Mouse (Mus musculus) lung, adult 2 months (tissue): ENCODE results near the gene Ier2. TPM values are rescaled to one million over a fixed set of nuclear protein-coding genes. Genes with fewer than 3 reads are reported as not detected.
"Not testable (repeated sequence)": the region's sequence is repeated elsewhere in the genome, so short reads cannot be mapped to it uniquely, and the experiment has no call there.

Experiments used
- DNase-seq: peaks from one replicate; pipeline ENCODE4 v3.0.0; 2022
- H3K4me1 ChIP-seq: fragments of 200-500 bp; 2 replicates; pipeline ENCODE4 v1.6.1; 2011; ENCODE audit warnings: low read length; ENCODE audit not compliant: control insufficient read depth, insufficient read depth
- H3K4me3 ChIP-seq: fragments of 200-500 bp; replicated peaks from 2 replicates; pipeline ENCODE3; 2011; ENCODE audit warnings: low read depth, mild to moderate bottlenecking, control low read depth, low read length; ENCODE audit errors: extremely low read depth
- CTCF ChIP-seq: fragments of 200-500 bp; IDR thresholded peaks from 2 replicates; pipeline ENCODE4 v1.5.1; 2011; ENCODE audit warnings: mild to moderate bottlenecking, low read length, control low read depth; ENCODE audit not compliant: insufficient read depth
- POLR2A ChIP-seq: fragments of 200-500 bp; IDR thresholded peaks from 2 replicates; pipeline ENCODE4 v1.6.1; 2011; ENCODE audit warnings: low read depth, mild to moderate bottlenecking, control low read depth, low read length, borderline replicate concordance; ENCODE audit errors: extremely low read depth
- WGBS: fragments of 180-500 bp; shearing (Covaris S2); methylation state at CpG from one replicate; pipeline ENCODE4 v1.1.7; 2018; 5-methylcytosine and 5-hydroxymethylcytosine counted together
- polyA plus RNA-seq: library from polyadenylated mRNA; depleted of rRNA; stranded (reverse); fragments of >200 nt; gene quantifications from 2 replicates; pipeline ENCODE4 v1.2.3, GENCODE M21; 2012; rRNA removed

Gene Ier2
- polyA plus RNA-seq, 1 experiment = 47.1 TPM

- Histone ChIP-seq H3K4me1 (no peaks in the 10 kb centered on the region), H3K4me3 (no peak overlapping the region)
- no peak for TF ChIP-seq CTCF
- TF ChIP-seq POLR2A = no peak
- no peak for DNase-seq
- 64% methylated on average over 11 of the region's 11 CpGs for WGBS
Observed at GRCm38 (mm10) chr8:84629586-84629985, 33.1 kb downstream of the Ier2 start.

DNA sequence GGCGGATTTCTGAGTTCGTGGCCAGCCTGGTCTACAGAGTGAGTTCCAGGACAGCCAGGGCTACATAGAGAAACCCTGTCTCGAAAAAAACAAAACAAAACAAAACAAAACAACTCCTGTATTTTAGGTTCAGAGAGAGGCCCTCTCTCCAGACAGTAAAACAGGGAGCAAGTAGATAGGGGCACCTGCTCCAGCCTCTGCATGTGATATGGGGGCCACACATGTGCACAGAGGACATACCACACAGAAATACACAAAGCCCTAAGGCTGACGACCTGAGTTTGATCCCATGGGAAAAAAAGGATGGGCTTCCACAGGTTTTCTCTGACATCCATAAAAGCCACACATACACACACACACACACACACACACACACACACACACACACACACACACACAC is 39.2 kb downstream of the Ier2 start:
- not testable (repeated sequence) for H3K4me3 ChIP-seq, H3K4me1 ChIP-seq, DNase-seq
- WGBS = 79% methylated on average over 4 of the region's 4 CpGs

- DNase-seq = no peak
- WGBS = 73% methylated on average over 8 of the region's 8 CpGs
- TF ChIP-seq POLR2A (no peak), CTCF (no peak)
- no peak overlapping the region for H3K4me3 ChIP-seq
- H3K4me1 ChIP-seq = no peaks in the 10 kb centered on the region
Observed at GRCm38 (mm10) chr8:84621102-84621625, 41.5 kb downstream of the Ier2 start.

- TF ChIP-seq CTCF = no peak
- no peak for TF ChIP-seq POLR2A
- H3K4me1 ChIP-seq = no peaks in the 10 kb centered on the region
- 55% methylated on average over 22 of the region's 22 CpGs for WGBS
- DNase-seq = no peak
- H3K4me3 ChIP-seq = no peak overlapping the region
Observed at GRCm38 (mm10) chr8:84617005-84617404, 45.6 kb downstream of the Ier2 start.

DNA sequence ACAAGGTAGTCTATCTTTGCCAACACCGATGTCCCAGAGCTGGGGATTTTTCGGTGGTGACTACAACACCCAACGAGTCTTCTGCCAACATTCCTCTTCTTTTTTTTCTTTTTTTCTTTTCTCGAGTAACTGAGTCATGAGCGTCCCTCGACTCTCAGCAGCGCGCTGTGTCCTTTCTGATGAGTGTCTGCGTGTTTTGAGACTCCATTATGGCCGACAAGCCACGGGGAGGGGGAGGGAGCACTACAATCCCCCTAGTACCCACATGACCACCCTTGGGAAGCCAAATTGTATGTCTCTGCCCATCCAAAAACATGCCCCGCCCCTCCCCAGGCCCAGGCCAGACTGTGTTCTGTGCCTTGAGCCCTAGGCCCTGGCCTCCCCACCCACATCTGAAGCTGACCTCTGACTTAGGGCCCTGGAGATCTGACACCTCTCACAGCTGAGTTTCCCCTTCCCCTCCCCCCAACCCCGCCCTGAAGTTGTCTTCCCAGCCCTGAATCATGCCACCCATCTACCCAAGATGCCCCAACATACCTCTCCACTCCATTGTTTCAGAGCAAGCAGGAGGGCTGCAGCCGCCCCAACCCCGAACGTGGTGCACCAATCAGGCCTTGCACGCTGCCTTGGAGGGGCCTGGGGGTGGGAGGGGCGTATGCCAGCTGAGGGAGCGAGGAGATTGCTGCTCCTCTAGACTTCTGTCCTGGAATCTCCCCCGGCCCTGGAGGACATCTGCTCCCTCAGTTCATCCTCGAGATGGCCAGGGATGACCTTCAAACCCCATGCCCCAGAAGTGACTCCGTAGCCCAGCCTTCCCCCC is 46.8 kb downstream of the Ier2 start:
- no peak for DNase-seq
- WGBS = 43% methylated on average over 22 of the region's 22 CpGs
- Histone ChIP-seq H3K4me1 (no peaks in the 10 kb centered on the region), H3K4me3 (no peak overlapping the region)
- TF ChIP-seq CTCF (no peak), POLR2A (no peak)

- 37% methylated on average over 16 of the region's 16 CpGs for WGBS
- H3K4me1 ChIP-seq = no peaks in the 10 kb centered on the region
- H3K4me3 ChIP-seq = no peak overlapping the region
- no peak for DNase-seq
- TF ChIP-seq CTCF (no peak), POLR2A (no peak)
Observed at GRCm38 (mm10) chr8:84614512-84615223, 48.0 kb downstream of the Ier2 start.

Other genes starting within 250 kb of the Ier2 start
- gene Trmt1, start 23.5 kb upstream of the Ier2 start, polyA plus RNA-seq = 87.5 and 99.1 TPM in 2 replicates
- gene Nacc1, start 25.0 kb upstream of the Ier2 start, polyA plus RNA-seq = 72.5 and 81.8 TPM in 2 replicates
- 20.2 and 21.9 TPM in 2 replicates for gene Lyl1, start 38.6 kb upstream of the Ier2 start, polyA plus RNA-seq
- 2.0 and 2.8 TPM in 2 replicates for gene G430095P16Rik, start 60.2 kb upstream of the Ier2 start, polyA plus RNA-seq
- 80.1 and 96.2 TPM in 2 replicates for gene Nfix, start 137.5 kb upstream of the Ier2 start, polyA plus RNA-seq
- 2.5 and 2.9 TPM in 2 replicates for gene Dand5, start 160.0 kb upstream of the Ier2 start, polyA plus RNA-seq
- gene Gadd45gip1, start 168.7 kb upstream of the Ier2 start, polyA plus RNA-seq = 21.3 and 31.7 TPM in 2 replicates
- gene Rad23a, start 177.8 kb upstream of the Ier2 start, polyA plus RNA-seq = 72.6 and 75.9 TPM in 2 replicates
- 152 and 189 TPM in 2 replicates for gene Calr, start 184.1 kb upstream of the Ier2 start, polyA plus RNA-seq
- gene Farsa, start 194.1 kb upstream of the Ier2 start, polyA plus RNA-seq = 33.8 and 42.4 TPM in 2 replicates
- gene Syce2, start 209.3 kb upstream of the Ier2 start, polyA plus RNA-seq = 1.5 and 1.8 TPM in 2 replicates
- gene Gcdh, start 231.1 kb upstream of the Ier2 start, polyA plus RNA-seq = 65.8 and 75.3 TPM in 2 replicates
- gene Klf1, start 239.1 kb upstream of the Ier2 start, polyA plus RNA-seq = 0.14 and 0.23 TPM in 2 replicates
- gene Dnase2a, start 245.7 kb upstream of the Ier2 start, polyA plus RNA-seq = 19.6 and 26.7 TPM in 2 replicates